Mouse (Mus musculus) brown adipose tissue, adult 24 weeks (tissue): ENCODE data around the gene S100a3. TPM values are rescaled to one million over a fixed set of nuclear protein-coding genes. Genes with fewer than 3 reads are reported as not detected.

Experiments used
- H3K27ac ChIP-seq: fragments of 200-500 bp; replicated peaks from 2 replicates; pipeline ENCODE4 v1.5.1; 2012; ENCODE audit warnings: low read depth, mild to moderate bottlenecking, low read length
- H3K4me1 ChIP-seq: fragments of 200-500 bp; 2 replicates; pipeline ENCODE4 v1.6.1; 2012; ENCODE audit warnings: low read length, mixed read lengths; ENCODE audit not compliant: control insufficient read depth, insufficient read depth, insufficient read length
- H3K4me3 ChIP-seq: fragments of 200-500 bp; 2 replicates; pipeline ENCODE4 v1.5.1; 2012; ENCODE audit warnings: low read depth, mild to moderate bottlenecking, low read length, moderate library complexity; ENCODE audit not compliant: insufficient read depth
- polyA plus RNA-seq: library from polyadenylated mRNA; stranded (reverse); fragments of >200 nt; gene quantifications from 2 replicates; pipeline ENCODE4 v1.2.4, GENCODE M21; 2012; ENCODE audit not compliant: missing spikeins, insufficient read depth, insufficient read length

S100a3 gene
- polyA plus RNA-seq, 1 experiment: not detected

DNA sequence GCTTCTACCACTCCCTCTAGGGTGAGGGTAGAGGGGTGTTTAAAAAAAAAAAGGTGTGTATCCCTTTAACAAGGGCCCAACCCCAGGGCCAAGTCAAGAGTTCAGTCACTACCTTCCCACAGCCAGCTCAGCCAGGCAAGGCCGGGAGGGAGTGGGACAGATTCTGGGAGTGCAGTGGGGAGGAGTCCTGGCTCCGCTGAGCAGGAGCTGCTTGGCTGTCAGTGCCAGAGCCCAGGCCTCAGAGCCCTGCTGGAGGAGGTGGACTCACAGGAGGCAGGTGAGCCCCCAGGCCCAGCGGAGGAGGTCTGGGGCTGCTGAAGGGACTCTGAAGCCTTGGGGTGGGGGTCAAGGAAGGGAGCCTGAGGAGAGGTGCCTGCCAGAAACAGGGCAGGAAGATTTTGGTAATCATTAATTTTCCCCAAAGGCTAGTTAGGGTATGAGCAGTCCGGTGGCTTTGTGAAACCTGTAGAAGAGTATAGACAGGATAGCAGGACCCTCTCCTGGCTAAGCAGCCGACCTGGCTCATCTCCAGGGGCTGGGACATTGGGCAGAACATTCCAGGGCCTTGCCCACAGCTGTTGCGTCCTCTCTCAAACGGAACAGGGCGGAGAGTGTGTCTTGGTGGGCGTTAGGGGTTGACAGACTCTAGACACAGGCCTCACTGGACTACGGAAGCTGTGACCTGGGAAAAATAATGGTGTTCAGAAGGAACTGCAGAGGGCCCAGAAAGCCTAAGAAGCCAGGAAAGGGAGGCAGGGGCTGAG is 23.1 kb upstream of the S100a3 start, which contains the start of gene S100a16:
TSS of gene S100a16 (plus strand) at position 114 of the 764 bp plus-strand sequence.
- H3K4me1 ChIP-seq: peaks cover 18% of the 10 kb centered on the region
- H3K27ac ChIP-seq: peak within 1 kb of the TSS; percentile 82
- peak within 1 kb of the TSS; percentile 69 for H3K4me3 ChIP-seq

DNA sequence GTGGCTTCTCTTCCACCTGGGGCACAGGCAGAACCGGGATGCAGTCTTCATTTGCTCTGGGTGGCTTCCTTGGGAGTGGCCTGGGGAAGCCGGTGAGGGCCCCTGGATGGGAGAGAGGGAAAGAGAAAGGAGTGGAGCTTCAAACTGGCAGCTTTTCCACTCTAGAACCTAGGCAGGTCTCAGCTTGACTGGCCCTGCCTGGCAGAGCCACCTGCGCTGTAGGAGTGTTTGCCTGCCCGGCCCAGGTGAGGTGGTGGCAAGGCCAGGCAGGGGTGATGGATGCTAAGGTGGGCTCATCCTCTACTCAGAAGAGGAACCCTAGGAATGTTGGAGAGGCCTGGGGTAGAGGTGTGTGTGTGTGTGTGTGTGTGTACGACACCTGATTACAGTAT is 22.5 kb upstream of the S100a3 start:
- Histone ChIP-seq H3K27ac (peak overlapping the region; percentile 82), H3K4me1 (peaks cover 18% of the 10 kb centered on the region), H3K4me3 (peak overlapping the region; percentile 69)

DNA sequence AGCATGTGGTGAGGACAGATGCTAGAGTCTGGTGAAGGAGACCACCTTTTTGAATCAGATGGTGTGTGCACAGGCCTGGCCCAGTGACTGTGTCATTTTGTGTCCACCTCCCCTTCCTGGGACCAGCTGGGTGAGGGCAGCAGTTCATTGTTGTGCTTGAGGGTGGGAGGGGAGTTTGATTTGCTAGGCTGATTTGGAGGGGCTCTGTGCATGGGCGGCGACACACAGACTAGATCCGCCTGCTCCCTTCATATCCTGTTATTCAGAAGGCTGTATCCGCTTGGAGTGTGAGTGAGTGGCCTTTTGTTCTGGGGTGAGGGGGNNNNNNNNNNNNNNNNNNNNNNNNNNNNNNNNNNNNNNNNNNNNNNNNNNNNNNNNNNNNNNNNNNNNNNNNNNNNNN is 19.5 kb upstream of the S100a3 start:
- Histone ChIP-seq H3K4me1 (peaks cover 14% of the 10 kb centered on the region), H3K4me3 (peak overlapping the region; percentile 66), H3K27ac (peak overlapping the region; percentile 91)

DNA sequence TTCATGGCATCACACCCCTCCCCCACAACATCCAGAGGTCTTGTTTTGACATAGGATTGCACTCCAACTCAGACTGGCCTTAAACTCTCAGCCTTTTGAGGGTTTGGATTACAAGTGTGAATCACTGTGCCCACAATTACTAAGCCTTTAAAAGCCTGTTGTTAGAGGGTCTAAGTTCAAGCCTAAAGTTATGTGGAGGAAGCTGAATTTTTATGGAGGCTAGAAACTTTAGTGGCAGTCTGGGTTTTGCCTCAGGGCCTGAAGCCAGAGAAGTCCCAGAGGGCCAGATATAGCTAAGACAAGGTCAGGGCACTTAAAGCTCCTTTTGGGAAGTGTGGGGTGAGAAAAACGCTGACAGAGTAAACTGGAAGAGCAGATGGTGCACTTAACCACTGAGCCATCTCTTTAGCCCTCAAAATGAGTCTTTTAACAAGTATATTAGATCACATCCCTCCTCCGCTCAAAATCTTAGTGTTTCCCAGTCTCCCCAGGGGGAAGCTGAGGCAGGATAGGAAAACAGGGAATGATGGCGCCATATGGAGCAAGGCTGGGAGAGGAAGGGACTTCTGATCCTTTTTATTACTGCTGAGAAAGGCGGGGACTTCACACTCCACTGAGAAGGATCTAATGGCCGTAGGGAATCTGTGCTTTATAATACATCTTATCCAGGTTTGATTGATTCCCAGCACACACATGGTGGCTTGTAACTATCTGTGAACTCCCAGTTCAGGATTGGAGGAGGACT is 10.5 kb upstream of the S100a3 start:
- H3K4me1 ChIP-seq: peaks cover 3% of the 10 kb centered on the region; the same call in 1 of the 2 replicates
- no peak overlapping the region for H3K4me3 ChIP-seq
- no peak overlapping the region for H3K27ac ChIP-seq

DNA sequence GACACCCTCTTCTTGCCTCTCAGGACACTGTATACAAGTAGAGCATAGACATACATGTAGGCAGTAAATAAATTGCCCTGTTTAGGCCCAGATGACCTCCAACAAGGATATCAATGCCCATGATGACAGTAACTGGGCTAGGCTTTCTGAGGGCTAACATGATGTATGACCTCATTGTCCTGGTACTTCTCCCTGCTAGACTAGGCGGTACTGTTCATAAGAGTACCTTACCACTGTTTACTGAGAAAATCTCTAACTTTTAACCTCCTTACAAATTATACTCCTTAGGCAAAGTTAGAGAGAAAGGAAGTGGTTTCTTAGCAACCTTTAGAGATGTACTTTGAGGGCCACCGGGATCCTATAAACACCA is 10.0 kb upstream of the S100a3 start:
- no peak overlapping the region for H3K4me3 ChIP-seq
- peaks cover 3% of the 10 kb centered on the region; the same call in 1 of the 2 replicates for H3K4me1 ChIP-seq
- no peak overlapping the region for H3K27ac ChIP-seq

DNA sequence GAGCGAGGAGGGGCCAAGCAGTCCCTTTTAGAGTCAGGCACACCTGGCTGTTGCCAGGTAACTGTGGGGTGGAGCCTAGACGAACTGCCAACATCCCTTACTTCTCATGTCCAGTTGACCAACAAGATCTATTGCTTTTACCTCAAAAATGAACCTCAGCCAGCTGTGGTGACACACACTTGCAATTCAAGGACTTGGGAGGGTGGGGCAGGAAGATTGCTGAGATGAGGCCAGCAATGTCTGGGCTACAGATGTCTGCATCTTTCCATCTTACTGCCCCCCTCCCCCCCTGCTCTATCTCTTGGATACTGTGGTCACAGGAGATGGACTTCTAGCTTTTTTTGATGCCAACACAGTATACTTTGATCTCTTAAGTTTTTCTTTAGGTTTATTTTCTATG is 8.1 kb upstream of the S100a3 start:
- no peak overlapping the region for H3K27ac ChIP-seq
- peaks cover 3% of the 10 kb centered on the region for H3K4me1 ChIP-seq
- no peak overlapping the region for H3K4me3 ChIP-seq

DNA sequence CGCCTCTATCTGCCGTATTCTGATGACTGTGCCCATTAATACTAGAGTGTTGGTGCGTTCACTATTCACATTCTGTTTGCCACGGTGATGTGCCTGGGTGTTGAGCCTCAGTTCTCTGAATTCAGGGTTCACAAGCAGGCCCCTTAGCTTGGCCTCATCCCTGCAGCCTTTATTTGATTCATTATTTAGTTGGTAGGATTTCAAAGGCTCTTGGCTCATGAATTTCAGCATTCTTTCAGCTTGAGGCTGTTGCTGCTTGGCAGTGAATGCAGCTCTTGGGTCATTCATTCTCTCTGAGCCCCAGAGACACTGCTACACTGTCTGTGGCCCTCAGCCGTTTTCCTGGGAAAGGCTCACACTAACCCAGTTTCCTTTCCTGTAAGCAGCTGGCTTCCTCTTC is 4.4 kb upstream of the S100a3 start:
- Histone ChIP-seq H3K27ac (no peak overlapping the region), H3K4me3 (no peak overlapping the region), H3K4me1 (no peaks in the 10 kb centered on the region; the same call in 1 of the 2 replicates)

DNA sequence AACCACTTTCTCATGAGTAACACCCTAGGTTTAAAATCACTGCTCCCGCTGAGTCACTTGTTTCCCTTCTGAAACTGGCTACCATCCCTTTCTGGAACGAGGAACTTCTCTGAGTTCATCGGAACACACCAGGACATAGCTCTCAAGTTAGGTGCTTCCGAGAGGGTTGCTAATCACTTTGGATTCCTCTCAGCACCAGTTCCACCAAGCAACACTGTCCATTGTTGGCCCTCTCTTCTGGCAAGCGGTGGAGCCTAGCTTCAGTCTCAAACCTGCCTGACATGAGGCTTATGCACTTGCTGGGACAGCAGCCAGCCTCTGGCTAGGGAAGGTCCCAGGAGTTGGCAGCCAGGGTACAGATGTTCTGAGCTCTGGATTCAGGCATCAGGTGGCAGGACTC is 14.3 kb downstream of the S100a3 start:
- no peak overlapping the region for H3K4me3 ChIP-seq
- no peaks in the 10 kb centered on the region for H3K4me1 ChIP-seq
- no peak overlapping the region for H3K27ac ChIP-seq

DNA sequence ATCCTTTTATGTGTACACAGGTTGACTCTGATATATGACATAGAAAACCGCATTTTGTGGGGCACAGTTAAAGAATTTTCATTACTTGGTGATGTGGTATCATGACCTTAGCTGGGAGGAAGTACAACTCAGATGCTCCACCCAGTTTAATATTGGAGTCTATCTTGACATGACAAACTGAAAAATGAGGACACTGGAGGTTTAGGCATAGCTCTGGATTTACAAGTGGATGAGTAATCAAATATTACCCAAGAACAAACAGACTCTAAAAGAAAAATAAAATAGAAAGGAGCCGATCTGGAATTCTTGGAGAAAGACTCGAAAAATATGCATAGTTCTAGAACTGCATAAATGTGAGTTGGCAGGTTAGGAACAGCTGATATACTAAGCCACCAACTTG is 14.9 kb downstream of the S100a3 start:
- Histone ChIP-seq H3K4me1 (no peaks in the 10 kb centered on the region), H3K4me3 (no peak overlapping the region), H3K27ac (no peak overlapping the region)

DNA sequence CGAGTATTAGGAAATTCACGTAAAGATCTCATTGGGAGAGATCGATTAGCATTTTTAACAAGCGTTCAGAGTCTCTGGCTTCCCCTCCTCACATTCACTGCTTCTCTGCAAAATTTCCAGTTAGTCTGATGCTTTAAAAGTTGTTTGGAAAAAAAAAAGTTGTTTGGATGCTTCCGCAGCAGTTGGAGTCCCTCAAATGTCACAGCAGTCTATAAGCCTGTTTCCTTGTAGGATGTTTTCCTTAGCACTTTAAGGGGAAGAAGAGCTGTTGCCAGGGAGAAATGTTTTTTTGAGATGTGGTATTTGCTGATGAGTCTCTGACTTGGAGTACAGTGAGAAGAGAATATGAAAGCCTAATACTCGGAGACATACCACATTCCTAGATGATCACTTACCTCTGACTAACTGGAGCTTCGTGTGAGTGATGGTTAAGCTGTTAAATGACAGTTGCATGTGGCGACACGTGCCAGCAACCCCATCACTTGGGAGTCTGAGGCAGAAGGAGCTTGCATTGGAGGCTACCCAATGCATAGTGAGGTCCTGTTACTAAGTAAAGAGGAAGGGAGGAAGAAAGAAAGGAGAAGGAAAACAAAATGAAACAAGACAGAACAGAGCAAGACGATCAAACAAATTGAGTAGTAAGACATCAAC is 16.1 kb downstream of the S100a3 start:
- no peak overlapping the region for H3K27ac ChIP-seq
- H3K4me3 ChIP-seq: no peak overlapping the region
- no peaks in the 10 kb centered on the region for H3K4me1 ChIP-seq

DNA sequence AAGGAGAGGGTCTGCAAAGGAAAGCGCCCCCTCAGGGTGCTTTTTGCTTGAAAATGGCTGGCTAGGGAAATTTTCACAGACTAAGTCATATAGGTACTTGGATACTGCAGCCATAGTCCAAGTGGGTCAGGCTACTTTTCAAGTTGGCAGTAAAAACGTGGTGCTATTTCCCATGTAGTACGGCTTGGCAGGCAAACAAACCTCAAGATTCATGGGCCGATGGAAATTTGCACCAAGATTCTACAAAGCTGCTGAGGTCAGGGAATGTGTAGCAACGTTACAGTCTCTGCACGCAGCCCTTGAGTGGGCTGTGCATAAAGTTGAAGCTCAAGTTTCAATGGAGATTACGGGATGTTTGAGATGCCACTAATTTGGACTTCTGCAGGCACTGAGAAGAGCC is 19.1 kb downstream of the S100a3 start:
- Histone ChIP-seq H3K4me1 (no peaks in the 10 kb centered on the region), H3K4me3 (no peak overlapping the region), H3K27ac (no peak overlapping the region)

DNA sequence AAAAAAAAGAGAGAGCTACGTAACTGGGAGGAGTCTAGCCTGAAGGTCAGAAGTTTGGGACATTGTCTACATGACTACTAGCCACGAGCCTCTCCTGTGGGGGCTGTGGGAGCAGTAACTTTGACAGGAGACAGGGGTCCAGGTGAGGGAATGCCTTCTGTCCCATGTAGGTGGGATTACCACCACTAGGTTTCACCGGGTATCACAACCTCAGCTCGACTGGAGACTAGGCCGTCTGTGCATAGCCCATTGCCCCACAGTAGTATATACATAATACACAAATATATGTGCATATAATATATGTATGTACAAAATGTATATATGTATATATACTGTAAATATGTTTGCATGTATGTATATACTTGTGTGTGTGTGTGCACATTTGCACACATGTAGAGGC is 20.8 kb downstream of the S100a3 start:
- Histone ChIP-seq H3K4me3 (no peak overlapping the region), H3K27ac (no peak overlapping the region), H3K4me1 (peaks cover 3% of the 10 kb centered on the region; the same call in 1 of the 2 replicates)

DNA sequence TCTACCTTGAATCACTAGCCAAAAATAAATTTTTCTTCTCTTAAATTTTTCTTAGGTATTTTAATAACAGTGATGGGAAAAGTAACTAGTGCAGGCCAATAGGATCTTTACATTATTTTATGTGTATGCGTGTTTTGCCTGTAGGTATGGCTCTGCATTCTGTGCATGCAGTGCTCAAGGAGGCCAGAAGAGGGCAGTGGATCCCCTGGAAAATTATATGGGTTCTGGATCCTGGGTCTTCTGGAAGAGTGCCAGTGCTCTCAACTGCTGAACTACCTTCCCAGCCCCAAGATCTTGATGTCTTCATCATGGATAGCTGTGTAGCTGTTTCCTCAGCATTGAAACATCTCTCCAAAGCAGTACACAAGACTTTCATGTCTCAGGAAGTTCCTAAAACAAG is 21.8 kb downstream of the S100a3 start:
- Histone ChIP-seq H3K4me1 (peaks cover 12% of the 10 kb centered on the region), H3K27ac (no peak overlapping the region), H3K4me3 (no peak overlapping the region)

DNA sequence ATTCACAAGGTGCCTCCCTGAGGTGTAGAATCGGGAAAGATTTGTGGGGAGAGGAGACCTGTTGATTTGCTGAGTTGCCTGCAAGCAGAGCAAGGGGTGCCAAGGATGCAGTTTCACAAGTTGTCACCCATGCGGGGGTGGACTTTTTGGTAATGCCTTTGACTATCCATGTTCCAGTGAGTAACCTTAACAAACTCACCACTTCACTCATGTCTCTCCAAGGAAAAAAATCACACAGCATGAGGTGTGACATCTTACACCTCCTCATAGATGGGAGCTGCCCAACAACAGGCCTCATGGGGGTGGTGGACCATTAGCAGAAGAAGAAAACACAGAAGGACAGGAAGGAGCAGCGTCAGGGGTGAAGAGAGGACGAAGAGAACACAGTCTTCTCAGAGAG is 22.2 kb downstream of the S100a3 start:
- peaks cover 15% of the 10 kb centered on the region for H3K4me1 ChIP-seq
- H3K27ac ChIP-seq: no peak overlapping the region
- H3K4me3 ChIP-seq: no peak overlapping the region

DNA sequence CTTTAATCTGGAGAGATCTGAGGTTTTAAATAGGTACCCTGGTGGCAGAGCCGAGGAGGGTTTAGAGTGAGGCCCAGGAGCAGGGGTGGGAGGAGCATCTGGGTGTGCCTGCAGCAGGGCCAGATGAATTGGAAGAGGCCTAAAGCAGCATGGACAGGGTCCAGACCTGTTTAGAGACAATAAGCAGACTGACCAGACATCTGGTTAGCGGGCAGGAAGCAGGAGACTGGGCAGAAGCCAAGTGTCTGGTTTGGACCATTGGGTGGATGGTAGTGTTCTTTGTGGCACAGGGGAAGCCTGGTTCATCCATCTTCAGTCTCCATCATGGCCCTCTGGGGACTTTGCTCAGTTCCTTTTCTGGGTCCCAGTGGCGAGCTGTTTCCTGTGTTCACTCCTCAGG is 23.5 kb downstream of the S100a3 start:
- no peak overlapping the region for H3K4me3 ChIP-seq
- peaks cover 17% of the 10 kb centered on the region for H3K4me1 ChIP-seq
- 0 out of 2 replicates have a peak overlapping the region, but pooled peaks have one; percentile 37 for H3K27ac ChIP-seq
